Mouse (Mus musculus): ENCODE measurements around the gene Tra2b. TPM values are rescaled to one million over a fixed set of nuclear protein-coding genes. Genes with fewer than 3 reads are reported as not detected.
"Not testable (repeated sequence)": the region's sequence is repeated elsewhere in the genome, so short reads cannot be mapped to it uniquely, and the experiment has no call there.

Tra2b gene
- polyA plus RNA-seq (2015; fragmentation: Nextera tagmentation; extraction: Ambion mirVana), result 303 and 333 TPM in 2 replicates

- no peaks in the 10 kb centered on the region for H3K9me3 ChIP-seq
- peak within 1 kb of the TSS; percentile 98 for H3K9ac ChIP-seq
- peaks cover 16% of the 10 kb centered on the region for H3K4me1 ChIP-seq
- no peaks in the 10 kb centered on the region for H3K27me3 ChIP-seq
- peak within 1 kb of the TSS; percentile 95 for H3K4me3 ChIP-seq
- peak; percentile 98 for ATAC-seq (ENCODE audit: insufficient number of reproducible peaks, low FRiP score, low TSS enrichment, low read depth)
- under 1% methylated on average over 38 of the region's 38 CpGs for WGBS
- peak within 1 kb of the TSS; percentile 97 for H3K27ac ChIP-seq
- peak within 1 kb of the TSS; percentile 60 for H3K4me2 ChIP-seq
- H3K36me3 ChIP-seq, result no peaks in the 10 kb centered on the region
Measured at GRCm38 (mm10) chr16:22265849-22266376, at the start of gene Tra2b. Gene Tra2b (minus strand): TSS chr16:22266005.

GRCm38 (mm10) chr16:22310649-22311048 lies 44.8 kb upstream of the Tra2b start:
- no peak for ATAC-seq (ENCODE audit: insufficient number of reproducible peaks, low FRiP score, low TSS enrichment, low read depth)
- Histone ChIP-seq H3K9me3 (no peaks in the 10 kb centered on the region), H3K27me3 (no peaks in the 10 kb centered on the region), H3K4me1 (0 out of 2 replicates have a peak, but pooled peaks cover 4% of the 10 kb centered on the region), H3K27ac (no peak overlapping the region), H3K4me3 (no peak overlapping the region), H3K9ac (no peak overlapping the region), H3K4me2 (no peak overlapping the region), H3K36me3 (no peaks in the 10 kb centered on the region)
- WGBS, result 8% methylated on average over 1 of the region's 1 CpGs

DNA sequence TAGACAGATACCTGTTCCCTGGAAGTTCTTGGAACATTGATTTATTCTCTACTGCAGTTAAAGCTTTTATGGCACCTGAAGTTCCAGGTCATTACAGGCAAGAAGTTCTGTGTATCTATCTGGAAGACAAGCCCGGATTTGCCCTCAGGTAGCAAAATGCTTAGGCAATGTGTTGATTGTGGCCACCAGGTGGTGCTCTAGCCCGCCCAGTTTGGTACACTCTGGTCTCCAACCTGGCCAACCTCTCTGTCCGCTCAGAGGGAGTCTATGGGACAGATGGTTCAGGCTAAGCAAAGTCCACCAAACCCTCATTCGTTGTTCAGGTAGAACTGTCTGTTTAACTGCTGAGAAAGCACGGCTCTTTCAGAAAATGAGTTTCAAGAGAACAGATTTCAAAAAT lies 36.8 kb upstream of the Tra2b start:
- H3K27ac ChIP-seq, result no peak overlapping the region
- H3K9me3 ChIP-seq, result no peaks in the 10 kb centered on the region
- no peak overlapping the region for H3K4me3 ChIP-seq
- no peak for ATAC-seq (ENCODE audit: insufficient number of reproducible peaks, low FRiP score, low TSS enrichment, low read depth)
- H3K4me1 ChIP-seq, result no peaks in the 10 kb centered on the region
- H3K9ac ChIP-seq, result no peak overlapping the region
- no peaks in the 10 kb centered on the region for H3K36me3 ChIP-seq
- 29% methylated on average over 5 of the region's 5 CpGs for WGBS
- H3K4me2 ChIP-seq, result no peak overlapping the region
- no peaks in the 10 kb centered on the region for H3K27me3 ChIP-seq

DNA sequence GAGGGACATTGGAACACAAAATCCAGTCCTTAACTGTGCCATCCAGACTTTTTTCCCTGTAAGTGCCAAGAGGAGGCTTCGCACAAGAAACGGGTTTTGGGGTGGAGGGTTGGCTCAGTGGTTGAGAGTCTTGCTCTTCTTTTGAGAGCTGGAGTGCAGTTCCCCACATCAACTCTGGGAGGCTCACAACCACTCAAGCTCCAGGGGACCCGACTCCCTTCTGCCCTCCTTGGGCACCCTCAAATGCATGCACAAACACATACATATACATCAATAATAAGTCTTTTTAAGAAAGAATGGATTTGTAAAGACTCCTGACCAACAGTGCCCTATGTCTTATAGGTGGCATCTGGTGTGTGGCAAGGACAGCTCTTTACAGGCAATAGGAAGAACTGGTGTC lies 35.6 kb upstream of the Tra2b start:
- H3K4me2 ChIP-seq, result no peak overlapping the region
- ATAC-seq (ENCODE audit: insufficient number of reproducible peaks, low FRiP score, low TSS enrichment, low read depth), result no peak
- WGBS, result 75% methylated on average over 3 of the region's 3 CpGs

GRCm38 (mm10) chr16:22296901-22297300 lies 31.1 kb upstream of the Tra2b start:
- Histone ChIP-seq H3K36me3 (no peaks in the 10 kb centered on the region), H3K9ac (no peak overlapping the region), H3K4me2 (no peak overlapping the region), H3K27me3 (no peaks in the 10 kb centered on the region), H3K9me3 (no peaks in the 10 kb centered on the region), H3K4me3 (no peak overlapping the region), H3K27ac (no peak overlapping the region), H3K4me1 (no peaks in the 10 kb centered on the region)
- 58% methylated on average over 6 of the region's 6 CpGs for WGBS
- no peak for ATAC-seq (ENCODE audit: insufficient number of reproducible peaks, low FRiP score, low TSS enrichment, low read depth)

More for the DNA sequence above, 35.6 kb upstream of the Tra2b start:
- no peak overlapping the region for H3K27ac ChIP-seq
- H3K4me1 ChIP-seq, result no peaks in the 10 kb centered on the region
- H3K36me3 ChIP-seq, result no peaks in the 10 kb centered on the region
- H3K9ac ChIP-seq, result no peak overlapping the region
- no peaks in the 10 kb centered on the region for H3K27me3 ChIP-seq
- H3K9me3 ChIP-seq, result no peaks in the 10 kb centered on the region
- no peak overlapping the region for H3K4me3 ChIP-seq

- H3K27me3 ChIP-seq; H3K9ac ChIP-seq; H3K4me3 ChIP-seq; H3K36me3 ChIP-seq; H3K9me3 ChIP-seq; H3K27ac ChIP-seq; ATAC-seq (ENCODE audit: insufficient number of reproducible peaks, low FRiP score, low TSS enrichment, low read depth); H3K4me2 ChIP-seq; H3K4me1 ChIP-seq: not testable (repeated sequence)
- WGBS, result 94% methylated on average over 14 of the region's 14 CpGs
Measured at GRCm38 (mm10) chr16:22294812-22295211, 29.0 kb upstream of the Tra2b start.

DNA sequence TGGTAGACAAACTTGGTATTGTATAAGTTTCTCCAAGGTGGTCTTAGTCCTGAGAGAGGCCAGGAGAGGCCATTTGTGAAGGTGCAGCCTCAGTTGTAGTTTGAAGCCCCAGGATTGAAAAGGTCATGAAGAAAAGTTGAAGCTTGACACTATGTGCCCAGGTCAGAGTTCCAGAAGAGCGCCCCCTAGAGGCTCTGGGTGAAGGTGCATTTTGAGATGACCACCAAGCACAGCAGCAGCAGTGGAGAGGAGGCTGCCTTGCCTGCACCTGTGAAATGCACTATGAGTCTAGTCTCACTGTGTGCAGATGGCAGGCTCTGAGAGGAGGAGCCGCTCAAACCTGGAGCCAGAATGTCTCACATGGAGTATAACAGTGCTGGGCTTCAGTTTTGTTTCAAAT lies 27.8 kb upstream of the Tra2b start:
- ATAC-seq (ENCODE audit: insufficient number of reproducible peaks, low FRiP score, low TSS enrichment, low read depth), result no peak
- WGBS, result 59% methylated on average over 2 of the region's 2 CpGs

GRCm38 (mm10) chr16:22292394-22292793 lies 26.6 kb upstream of the Tra2b start:
- Histone ChIP-seq H3K27me3 (no peaks in the 10 kb centered on the region), H3K4me3 (no peak overlapping the region), H3K36me3 (no peaks in the 10 kb centered on the region), H3K4me1 (no peaks in the 10 kb centered on the region), H3K4me2 (no peak overlapping the region), H3K9me3 (no peaks in the 10 kb centered on the region), H3K9ac (no peak overlapping the region), H3K27ac (no peak overlapping the region)
- ATAC-seq (ENCODE audit: insufficient number of reproducible peaks, low FRiP score, low TSS enrichment, low read depth), result no peak
- 86% methylated on average over 4 of the region's 4 CpGs for WGBS

More for the DNA sequence above, 27.8 kb upstream of the Tra2b start:
- Histone ChIP-seq H3K27ac (no peak overlapping the region), H3K4me3 (no peak overlapping the region), H3K27me3 (no peaks in the 10 kb centered on the region), H3K9me3 (no peaks in the 10 kb centered on the region), H3K9ac (no peak overlapping the region), H3K36me3 (no peaks in the 10 kb centered on the region), H3K4me1 (no peaks in the 10 kb centered on the region), H3K4me2 (no peak overlapping the region)

- Histone ChIP-seq H3K4me3 (no peak overlapping the region), H3K27ac (no peak overlapping the region), H3K9ac (no peak overlapping the region), H3K36me3 (no peaks in the 10 kb centered on the region), H3K4me2 (no peak overlapping the region), H3K9me3 (no peaks in the 10 kb centered on the region), H3K27me3 (no peaks in the 10 kb centered on the region), H3K4me1 (no peaks in the 10 kb centered on the region)
- no peak for ATAC-seq (ENCODE audit: insufficient number of reproducible peaks, low FRiP score, low TSS enrichment, low read depth)
- WGBS, result 64% methylated on average over 2 of the region's 2 CpGs
Measured at GRCm38 (mm10) chr16:22289643-22290042, 23.8 kb upstream of the Tra2b start.

GRCm38 (mm10) chr16:22286996-22287395 lies 21.2 kb upstream of the Tra2b start:
- H3K4me3 ChIP-seq, result no peak overlapping the region
- H3K4me2 ChIP-seq, result no peak overlapping the region
- 86% methylated on average over 1 of the region's 1 CpGs for WGBS
- no peak for ATAC-seq (ENCODE audit: insufficient number of reproducible peaks, low FRiP score, low TSS enrichment, low read depth)
- H3K27me3 ChIP-seq, result no peaks in the 10 kb centered on the region
- no peaks in the 10 kb centered on the region for H3K4me1 ChIP-seq
- H3K9me3 ChIP-seq, result no peaks in the 10 kb centered on the region
- H3K36me3 ChIP-seq, result no peaks in the 10 kb centered on the region
- no peak overlapping the region for H3K27ac ChIP-seq
- no peak overlapping the region for H3K9ac ChIP-seq

- H3K27me3 ChIP-seq, result no peaks in the 10 kb centered on the region
- H3K27ac ChIP-seq, result no peak overlapping the region
- no peaks in the 10 kb centered on the region for H3K4me1 ChIP-seq
- H3K4me3 ChIP-seq, result no peak overlapping the region
- H3K9me3 ChIP-seq, result peaks cover 6% of the 10 kb centered on the region; the same call in 1 of the 2 replicates
- no peaks in the 10 kb centered on the region for H3K36me3 ChIP-seq
- no peak for ATAC-seq (ENCODE audit: insufficient number of reproducible peaks, low FRiP score, low TSS enrichment, low read depth)
- no peak overlapping the region for H3K4me2 ChIP-seq
- H3K9ac ChIP-seq, result no peak overlapping the region
Measured at GRCm38 (mm10) chr16:22276536-22276935, 10.7 kb upstream of the Tra2b start.

DNA sequence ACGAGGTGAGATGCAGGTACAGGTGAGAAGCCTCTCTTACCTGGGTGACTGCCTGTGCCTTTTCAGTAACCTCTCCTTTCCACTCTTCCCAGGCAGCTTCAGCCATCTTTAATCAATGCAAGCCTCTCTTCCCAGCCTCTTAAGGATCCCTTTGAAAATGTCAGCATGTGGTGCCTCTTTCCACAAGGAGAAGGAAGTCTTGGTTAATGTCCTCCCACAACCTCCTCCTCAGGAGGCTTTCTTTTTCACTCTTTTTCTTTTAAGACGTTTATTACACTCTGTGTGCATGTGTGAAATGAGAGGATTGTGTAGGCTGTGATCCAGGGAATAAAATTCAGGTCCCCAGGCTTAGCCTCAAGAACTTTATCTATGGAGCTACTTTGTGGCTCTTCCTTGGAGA lies 9.3 kb upstream of the Tra2b start:
- ATAC-seq (ENCODE audit: insufficient number of reproducible peaks, low FRiP score, low TSS enrichment, low read depth), result no peak
- no peak overlapping the region for H3K9ac ChIP-seq
- H3K27me3 ChIP-seq, result no peaks in the 10 kb centered on the region
- no peaks in the 10 kb centered on the region for H3K36me3 ChIP-seq
- 43% methylated on average over 2 of the region's 2 CpGs for WGBS
- peaks cover 6% of the 10 kb centered on the region; the same call in 1 of the 2 replicates for H3K9me3 ChIP-seq
- no peak overlapping the region for H3K4me2 ChIP-seq
- H3K4me1 ChIP-seq, result no peaks in the 10 kb centered on the region
- no peak overlapping the region for H3K27ac ChIP-seq
- no peak overlapping the region for H3K4me3 ChIP-seq

DNA sequence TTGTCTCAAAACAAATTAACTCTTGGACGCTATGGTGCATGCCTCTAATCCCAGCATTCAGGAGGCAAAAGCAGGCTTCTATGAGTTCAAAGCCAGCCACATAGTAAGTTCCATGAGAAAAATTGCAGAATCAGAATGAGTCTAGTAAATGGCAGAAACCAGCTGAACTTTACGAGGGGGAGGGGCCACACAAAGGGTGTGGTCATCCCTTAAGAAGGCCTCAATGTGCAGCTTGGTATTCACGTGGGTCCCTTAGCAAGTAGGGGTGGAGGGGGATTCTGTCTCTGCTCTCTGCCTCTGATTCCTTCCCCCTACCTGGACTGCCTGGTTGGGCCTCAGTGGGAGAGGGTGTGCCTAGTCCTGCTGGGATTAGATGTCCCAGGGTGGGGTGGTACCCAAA lies 4.7 kb upstream of the Tra2b start:
- WGBS, result 57% methylated on average over 3 of the region's 3 CpGs
- no peaks in the 10 kb centered on the region for H3K36me3 ChIP-seq
- no peak overlapping the region for H3K4me2 ChIP-seq
- no peak overlapping the region for H3K4me3 ChIP-seq
- H3K4me1 ChIP-seq, result peaks cover 6% of the 10 kb centered on the region; the same call in 1 of the 2 replicates
- H3K9ac ChIP-seq, result no peak overlapping the region
- H3K27ac ChIP-seq, result no peak overlapping the region
- H3K9me3 ChIP-seq, result no peaks in the 10 kb centered on the region
- no peaks in the 10 kb centered on the region for H3K27me3 ChIP-seq
- no peak for ATAC-seq (ENCODE audit: insufficient number of reproducible peaks, low FRiP score, low TSS enrichment, low read depth)

All from limb, embryonic 15.5 days (tissue).